Mouse (Mus musculus) cerebellum, adult 2 months (tissue): ENCODE results near the gene Cant1. TPM values are rescaled to one million over a fixed set of nuclear protein-coding genes. Genes with fewer than 3 reads are reported as not detected.

Experiments
- DNase-seq, 2 experiments: peaks; one replicate each; pipeline ENCODE4 v3.0.0; 2021
- H3K27ac ChIP-seq: fragments of 200-500 bp; 2 replicates; pipeline ENCODE4 v1.5.1; 2012; ENCODE audit warnings: low read length, control low read depth, inconsistent platforms; ENCODE audit not compliant: insufficient read depth
- H3K27me3 ChIP-seq: fragments of 200-500 bp; 2 replicates; pipeline ENCODE4 v1.6.1; 2012; ENCODE audit warnings: inconsistent platforms, mild to moderate bottlenecking, low read length, moderate library complexity; ENCODE audit not compliant: control insufficient read depth, insufficient read depth
- H3K4me1 ChIP-seq: fragments of 200-500 bp; 2 replicates; pipeline ENCODE4 v1.6.1; 2011; ENCODE audit warnings: low read length; ENCODE audit not compliant: control insufficient read depth, insufficient read depth
- H3K4me3 ChIP-seq: fragments of 200-500 bp; replicated peaks from 2 replicates; pipeline ENCODE3; 2011; ENCODE audit warnings: mild to moderate bottlenecking, low read depth, low read length, control low read depth; ENCODE audit not compliant: insufficient read depth
- CTCF ChIP-seq: fragments of 200-500 bp; IDR thresholded peaks from 2 replicates; pipeline ENCODE4 v1.5.1; 2011; ENCODE audit warnings: low read depth, mild to moderate bottlenecking, control low read depth, low read length, moderate library complexity, borderline replicate concordance; ENCODE audit not compliant: insufficient read depth
- POLR2A ChIP-seq: fragments of 200-500 bp; IDR thresholded peaks from 2 replicates; pipeline ENCODE4 v1.6.1; 2011; ENCODE audit warnings: low read length, control low read depth, borderline replicate concordance; ENCODE audit not compliant: insufficient read depth
- WGBS: fragments of 180-500 bp; shearing (Covaris S2); methylation state at CpG from one replicate; pipeline ENCODE4 v1.1.7; 2018; 5-methylcytosine and 5-hydroxymethylcytosine counted together
- polyA plus RNA-seq: library from polyadenylated mRNA; depleted of rRNA; stranded (reverse); fragments of >200 nt; gene quantifications from 2 replicates; pipeline ENCODE4 v1.2.3, GENCODE M21; 2012; rRNA removed

Cant1 gene
- 41.8 and 42.6 TPM in 2 replicates for polyA plus RNA-seq

GRCm38 (mm10) chr11:118418834-118419504 is at the start of gene Cant1:
Cant1 (minus strand) TSS chr11:118419086.
- H3K27ac ChIP-seq: peak within 1 kb of the TSS; percentile 93
- peak within 1 kb of the TSS; percentile 92 for H3K4me3 ChIP-seq
- TF ChIP-seq CTCF (no peak), POLR2A (peak; percentile 83)
- under 1% methylated on average over 50 of the region's 50 CpGs for WGBS
- H3K4me1 ChIP-seq: peaks cover 36% of the 10 kb centered on the region
- peak; percentile 98 to 99 for DNase-seq
- no peaks in the 10 kb centered on the region for H3K27me3 ChIP-seq

- no peak for DNase-seq
- Histone ChIP-seq H3K27ac (no peak overlapping the region), H3K4me3 (no peak overlapping the region), H3K4me1 (0 out of 2 replicates have a peak, but pooled peaks cover 4% of the 10 kb centered on the region), H3K27me3 (no peaks in the 10 kb centered on the region)
- TF ChIP-seq CTCF (no peak), POLR2A (no peak)
- 33% methylated on average over 11 of the region's 11 CpGs for WGBS
These were observed 48.7 kb upstream of the Cant1 start for GRCm38 (mm10) chr11:118467441-118468035.

- Histone ChIP-seq H3K27me3 (no peaks in the 10 kb centered on the region), H3K27ac (no peak overlapping the region), H3K4me3 (no peak overlapping the region), H3K4me1 (no peaks in the 10 kb centered on the region)
- no peak for DNase-seq
- peak; percentile 57 for TF ChIP-seq CTCF
- TF ChIP-seq POLR2A: no peak
- WGBS: 61% methylated on average over 6 of the region's 6 CpGs
These were observed 41.4 kb upstream of the Cant1 start for GRCm38 (mm10) chr11:118460280-118460679.

GRCm38 (mm10) chr11:118459536-118459935 is 40.6 kb upstream of the Cant1 start:
- 82% methylated on average over 4 of the region's 4 CpGs for WGBS
- TF ChIP-seq POLR2A (no peak), CTCF (no peak)

GRCm38 (mm10) chr11:118459051-118459450 is 40.2 kb upstream of the Cant1 start:
- WGBS: 70% methylated on average over 8 of the region's 8 CpGs

More at GRCm38 (mm10) chr11:118459536-118459935, 40.6 kb upstream of the Cant1 start:
- Histone ChIP-seq H3K4me3 (no peak overlapping the region), H3K4me1 (no peaks in the 10 kb centered on the region), H3K27me3 (no peaks in the 10 kb centered on the region), H3K27ac (no peak overlapping the region)
- DNase-seq: no peak

GRCm38 (mm10) chr11:118456937-118457336 is 38.1 kb upstream of the Cant1 start:
- Histone ChIP-seq H3K27ac (no peak overlapping the region), H3K27me3 (no peaks in the 10 kb centered on the region), H3K4me1 (peaks cover 2% of the 10 kb centered on the region; the same call in 1 of the 2 replicates), H3K4me3 (no peak overlapping the region)
- no peak for TF ChIP-seq CTCF
- no peak for TF ChIP-seq POLR2A
- DNase-seq: no peak
- WGBS: 88% methylated on average over 11 of the region's 11 CpGs

More at GRCm38 (mm10) chr11:118459051-118459450, 40.2 kb upstream of the Cant1 start:
- no peak overlapping the region for H3K4me3 ChIP-seq
- TF ChIP-seq CTCF: no peak
- no peak for TF ChIP-seq POLR2A
- no peak overlapping the region for H3K27ac ChIP-seq
- H3K27me3 ChIP-seq: no peaks in the 10 kb centered on the region
- no peak for DNase-seq
- peaks cover 2% of the 10 kb centered on the region; the same call in 1 of the 2 replicates for H3K4me1 ChIP-seq

- H3K4me1 ChIP-seq: peaks cover 2% of the 10 kb centered on the region; the same call in 1 of the 2 replicates
- no peak overlapping the region for H3K4me3 ChIP-seq
- H3K27ac ChIP-seq: no peak overlapping the region
- 84% methylated on average over 6 of the region's 6 CpGs for WGBS
- TF ChIP-seq POLR2A (no peak), CTCF (no peak)
- no peaks in the 10 kb centered on the region for H3K27me3 ChIP-seq
- no peak for DNase-seq
These were observed 36.9 kb upstream of the Cant1 start for GRCm38 (mm10) chr11:118455788-118456187.

GRCm38 (mm10) chr11:118453886-118454671 is 35.2 kb upstream of the Cant1 start:
- H3K27me3 ChIP-seq: no peaks in the 10 kb centered on the region
- WGBS: 78% methylated on average over 11 of the region's 11 CpGs
- no peak overlapping the region for H3K27ac ChIP-seq
- H3K4me3 ChIP-seq: no peak overlapping the region
- TF ChIP-seq CTCF (no peak), POLR2A (no peak)
- no peak for DNase-seq
- H3K4me1 ChIP-seq: peaks cover 2% of the 10 kb centered on the region; the same call in 1 of the 2 replicates
